Mouse (Mus musculus) forebrain, embryonic 14.5 days (tissue): ENCODE measurements at regions not wholly inside any gene's neighbourhood (a gene's known extent, or its start where the extent isn't known, plus 50 kb on each side); places are given as distances from the start of the nearest gene placed in this dataset.

Source experiments
- ATAC-seq: fragments of 200-750 bp; cut with Nextera tagmentation; 2 replicates; pipeline ENCODE4 v1.8.0; 2017; ENCODE audit warnings: mild to moderate bottlenecking, moderate library complexity
- DNase-seq: peaks from one replicate; pipeline ENCODE4 v3.0.0-alpha.2; 2015; ENCODE audit warnings: low spot score
- H3K27ac ChIP-seq: fragments of 300-500 bp; sonication (generic); 2 replicates; pipeline ENCODE4 v1.5.1; 2014; ENCODE audit warnings: low read depth, mild to moderate bottlenecking, control low read depth, low read length, moderate library complexity
- H3K27me3 ChIP-seq: fragments of 300-500 bp; sonication (generic); replicated peaks from 2 replicates; pipeline ENCODE4 v1.6.1; 2014; ENCODE audit warnings: low read length, control low read depth, mixed read lengths; ENCODE audit not compliant: control insufficient read depth, insufficient read depth
- H3K36me3 ChIP-seq: fragments of 300-500 bp; sonication (generic); 2 replicates; pipeline ENCODE4 v1.6.1; 2014; ENCODE audit warnings: low read length, control low read depth; ENCODE audit not compliant: control insufficient read depth, insufficient read depth
- H3K4me1 ChIP-seq: fragments of 300-500 bp; sonication (generic); 2 replicates; pipeline ENCODE4 v1.6.1; 2014; ENCODE audit warnings: antibody characterized with exemption, low read length, control low read depth; ENCODE audit not compliant: control insufficient read depth, insufficient read depth
- H3K4me2 ChIP-seq: fragments of 300-500 bp; sonication (generic); 2 replicates; pipeline ENCODE4 v1.6.1; 2014; ENCODE audit warnings: mild to moderate bottlenecking, control low read depth, low read length
- H3K4me3 ChIP-seq: fragments of 300-500 bp; sonication (generic); 2 replicates; pipeline ENCODE4 v1.5.1; 2014; ENCODE audit warnings: low read depth, low read length, control low read depth
- H3K9ac ChIP-seq: fragments of 300-500 bp; sonication (generic); 2 replicates; pipeline ENCODE4 v1.6.1; 2014; ENCODE audit warnings: mild to moderate bottlenecking, low read length, control low read depth, moderate library complexity
- H3K9me3 ChIP-seq: fragments of 300-500 bp; sonication (generic); replicated peaks from 2 replicates; pipeline ENCODE4 v1.6.1; 2016; ENCODE audit warnings: low read length, control low read depth, mixed read lengths; ENCODE audit not compliant: control insufficient read depth
- WGBS: fragments of 180-500 bp; shearing (Covaris S2); extraction: QIAGEN DNeasy Blood & Tissue Kit; methylation state at CpG from one replicate; pipeline ENCODE4 v1.1.7; 2014; 5-methylcytosine and 5-hydroxymethylcytosine counted together

GRCm38 (mm10) chr10:30281666-30282065 is 81.3 kb upstream of the Cenpw start:
- DNase-seq: no peak
- no peaks in the 10 kb centered on the region for H3K36me3 ChIP-seq
- ATAC-seq: no peak
- no peak overlapping the region for H3K9ac ChIP-seq
- 87% methylated on average over 2 of the region's 2 CpGs for WGBS
- H3K4me1 ChIP-seq: no peaks in the 10 kb centered on the region
- no peaks in the 10 kb centered on the region for H3K27me3 ChIP-seq
- H3K4me2 ChIP-seq: no peak overlapping the region
- H3K27ac ChIP-seq: no peak overlapping the region
- H3K9me3 ChIP-seq: no peaks in the 10 kb centered on the region
- no peak overlapping the region for H3K4me3 ChIP-seq

GRCm38 (mm10) chr10:30280451-30280850 is 80.1 kb upstream of the Cenpw start:
- Histone ChIP-seq H3K9ac (no peak overlapping the region), H3K27me3 (no peaks in the 10 kb centered on the region), H3K27ac (no peak overlapping the region), H3K4me1 (no peaks in the 10 kb centered on the region), H3K9me3 (no peaks in the 10 kb centered on the region), H3K36me3 (no peaks in the 10 kb centered on the region), H3K4me2 (no peak overlapping the region), H3K4me3 (no peak overlapping the region)
- WGBS: 91% methylated on average over 1 of the region's 1 CpGs
- DNase-seq (no peak), ATAC-seq (no peak)

- no peaks in the 10 kb centered on the region for H3K36me3 ChIP-seq
- WGBS: 74% methylated on average over 3 of the region's 3 CpGs
- no peaks in the 10 kb centered on the region for H3K4me1 ChIP-seq
- no peak overlapping the region for H3K27ac ChIP-seq
- no peaks in the 10 kb centered on the region for H3K27me3 ChIP-seq
- H3K4me3 ChIP-seq: no peak overlapping the region
- H3K4me2 ChIP-seq: no peak overlapping the region
- DNase-seq (no peak), ATAC-seq (no peak)
- no peaks in the 10 kb centered on the region for H3K9me3 ChIP-seq
- no peak overlapping the region for H3K9ac ChIP-seq
Measured at GRCm38 (mm10) chr10:30279978-30280377, 79.6 kb upstream of the Cenpw start.

- no peak for ATAC-seq
- Histone ChIP-seq H3K27me3 (no peaks in the 10 kb centered on the region), H3K4me1 (no peaks in the 10 kb centered on the region), H3K4me3 (no peak overlapping the region), H3K4me2 (no peak overlapping the region), H3K27ac (no peak overlapping the region), H3K9ac (no peak overlapping the region), H3K36me3 (no peaks in the 10 kb centered on the region), H3K9me3 (no peaks in the 10 kb centered on the region)
- no peak for DNase-seq
Measured at GRCm38 (mm10) chr10:30278987-30279386, 78.6 kb upstream of the Cenpw start.

GRCm38 (mm10) chr10:30265129-30265528 is 64.8 kb upstream of the Cenpw start:
- Histone ChIP-seq H3K9me3 (no peaks in the 10 kb centered on the region), H3K4me1 (no peaks in the 10 kb centered on the region), H3K9ac (no peak overlapping the region), H3K36me3 (no peaks in the 10 kb centered on the region), H3K4me2 (no peak overlapping the region), H3K4me3 (no peak overlapping the region), H3K27me3 (no peaks in the 10 kb centered on the region), H3K27ac (no peak overlapping the region)
- no peak for ATAC-seq
- 92% methylated on average over 4 of the region's 4 CpGs for WGBS
- no peak for DNase-seq

GRCm38 (mm10) chr10:30259716-30260115 is 59.4 kb upstream of the Cenpw start:
- DNase-seq: peak; percentile 20
- Histone ChIP-seq H3K9me3 (no peaks in the 10 kb centered on the region), H3K4me3 (no peak overlapping the region), H3K36me3 (no peaks in the 10 kb centered on the region), H3K4me1 (no peaks in the 10 kb centered on the region), H3K27ac (no peak overlapping the region), H3K4me2 (no peak overlapping the region), H3K9ac (no peak overlapping the region), H3K27me3 (no peaks in the 10 kb centered on the region)
- 58% methylated on average over 3 of the region's 3 CpGs for WGBS
- ATAC-seq: no peak

GRCm38 (mm10) chr10:30257889-30258288 is 57.5 kb upstream of the Cenpw start:
- H3K4me2 ChIP-seq: no peak overlapping the region
- no peak overlapping the region for H3K27ac ChIP-seq
- ATAC-seq (peak; percentile 29; the same call in 1 of the 2 replicates), DNase-seq (peak; percentile 23)
- H3K9ac ChIP-seq: no peak overlapping the region
- no peaks in the 10 kb centered on the region for H3K36me3 ChIP-seq
- H3K9me3 ChIP-seq: no peaks in the 10 kb centered on the region
- no peak overlapping the region for H3K4me3 ChIP-seq
- no peaks in the 10 kb centered on the region for H3K4me1 ChIP-seq
- no peaks in the 10 kb centered on the region for H3K27me3 ChIP-seq
- 50% methylated on average over 4 of the region's 4 CpGs for WGBS
